Mouse (Mus musculus) stomach, postnatal 0 days (tissue): ENCODE data around the gene Cntnap5a. TPM values are rescaled to one million over a fixed set of nuclear protein-coding genes. Genes with fewer than 3 reads are reported as not detected.

ENCODE experiments used
- ATAC-seq: fragments of 200-750 bp; cut with Nextera tagmentation; 2 replicates; pipeline ENCODE4 v1.8.0; 2017; ENCODE audit not compliant: low FRiP score, low TSS enrichment
- DNase-seq: peaks from one replicate; pipeline ENCODE4 v3.0.0-alpha.2; 2016; ENCODE audit warnings: low spot score
- H3K27ac ChIP-seq: fragments of 300-500 bp; sonication (generic); replicated peaks from 2 replicates; pipeline ENCODE4 v1.5.1; 2014; ENCODE audit warnings: mild to moderate bottlenecking, control low read depth
- H3K27me3 ChIP-seq: fragments of 300-500 bp; sonication (generic); 2 replicates; pipeline ENCODE4 v1.6.1; 2014; ENCODE audit warnings: low read length; ENCODE audit not compliant: control insufficient read depth, insufficient read depth
- H3K36me3 ChIP-seq: fragments of 300-500 bp; sonication (generic); 2 replicates; pipeline ENCODE4 v1.6.1; 2014; ENCODE audit warnings: low read length, mixed read lengths; ENCODE audit not compliant: control insufficient read depth, insufficient read depth
- H3K4me1 ChIP-seq: fragments of 300-500 bp; sonication (generic); replicated peaks from 2 replicates; pipeline ENCODE4 v1.6.1; 2014; ENCODE audit warnings: antibody characterized with exemption; ENCODE audit not compliant: control insufficient read depth, insufficient read depth
- H3K4me2 ChIP-seq: fragments of 300-500 bp; sonication (generic); replicated peaks from 2 replicates; pipeline ENCODE4 v1.6.1; 2014; ENCODE audit warnings: low read depth, mild to moderate bottlenecking, control low read depth, moderate library complexity
- H3K4me3 ChIP-seq: fragments of 300-500 bp; sonication (generic); 2 replicates; pipeline ENCODE4 v1.5.1; 2014; ENCODE audit warnings: low read depth, low read length, control low read depth
- H3K9ac ChIP-seq: fragments of 300-500 bp; sonication (generic); 2 replicates; pipeline ENCODE4 v1.6.1; 2014; ENCODE audit warnings: mild to moderate bottlenecking, low read length, control low read depth, mixed read lengths
- H3K9me3 ChIP-seq: fragments of 300-500 bp; sonication (generic); 2 replicates; pipeline ENCODE4 v1.6.1; 2016; ENCODE audit warnings: low read length; ENCODE audit not compliant: control insufficient read depth
- CTCF ChIP-seq: IDR thresholded peaks from 2 replicates; pipeline ENCODE4 v1.5.1; 2016; ENCODE audit warnings: antibody characterized with exemption, low read depth, mild to moderate bottlenecking, moderate library complexity
- EP300 ChIP-seq: optimal IDR thresholded peaks from 2 replicates; pipeline ENCODE3; 2016; ENCODE audit warnings: antibody characterized with exemption
- WGBS: fragments of 180-500 bp; shearing (Covaris S2); extraction: QIAGEN DNeasy Blood & Tissue Kit; methylation state at CpG from one replicate; pipeline ENCODE4 v1.1.7; 2014; 5-methylcytosine and 5-hydroxymethylcytosine counted together
- polyA plus RNA-seq: library from polyadenylated mRNA; unstranded; fragments of >200 nt; fragmentation: Nextera tagmentation; extraction: Ambion mirVana; gene quantifications from 2 replicates; pipeline ENCODE4 v1.2.1, GENCODE M21; 2015

The Cntnap5a gene
- 0.10 and 0.12 TPM in 2 replicates for polyA plus RNA-seq

DNA sequence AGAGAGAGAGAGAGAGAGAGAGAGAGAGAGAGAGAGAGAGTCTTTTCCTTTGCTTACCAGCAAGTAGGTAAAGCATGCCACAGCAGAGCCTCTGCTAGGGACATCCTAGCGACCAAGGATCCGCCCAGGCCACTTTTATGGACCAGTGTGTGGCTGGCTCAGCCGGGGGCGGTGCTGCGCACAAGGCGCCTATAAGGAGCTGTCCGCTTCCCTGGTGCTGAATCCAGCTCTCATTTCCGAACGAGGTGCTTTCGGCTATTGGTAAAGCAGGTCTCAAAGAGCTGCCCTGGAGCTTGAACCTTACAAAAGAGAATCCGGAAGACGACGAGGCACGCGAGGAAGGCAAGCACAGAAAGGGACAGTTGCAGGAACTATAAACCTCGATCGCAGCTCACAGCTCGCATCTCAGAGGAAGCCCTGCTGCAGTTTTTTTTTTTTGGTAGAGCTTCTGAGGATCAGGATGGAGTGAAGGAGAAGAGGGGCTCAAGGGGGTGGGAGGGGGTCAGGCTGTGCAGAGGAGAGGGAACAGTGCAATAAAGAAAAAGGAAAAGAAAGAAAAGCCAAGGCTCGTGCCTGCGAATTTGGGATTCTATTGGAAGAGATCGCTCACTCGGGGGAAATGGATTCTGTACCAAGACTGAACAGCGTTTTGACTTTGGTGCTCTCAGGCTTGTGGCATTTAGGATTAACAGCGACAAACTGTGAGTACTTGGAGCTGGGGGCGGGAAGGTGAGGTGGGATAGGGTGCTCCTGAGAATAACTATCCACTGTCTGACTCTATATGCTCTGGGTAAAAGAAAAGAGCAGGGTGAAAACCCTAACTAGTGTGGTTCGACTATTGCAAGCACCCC lies at the start of gene Cntnap5a:
TSS of gene Cntnap5a (plus strand) at position 239 of the 851 bp plus-strand sequence.
- no peak within 1 kb of the TSS for H3K27ac ChIP-seq
- H3K9me3 ChIP-seq: no peaks in the 10 kb centered on the region
- DNase-seq (peak; percentile 81), ATAC-seq (peak; percentile 71; the same call in 1 of the 2 replicates)
- H3K4me2 ChIP-seq: no peak within 1 kb of the TSS
- H3K27me3 ChIP-seq: no peaks in the 10 kb centered on the region
- no peak within 1 kb of the TSS for H3K4me3 ChIP-seq
- H3K4me1 ChIP-seq: no peaks in the 10 kb centered on the region
- H3K9ac ChIP-seq: no peak within 1 kb of the TSS
- 13% methylated on average over 26 of the region's 26 CpGs for WGBS
- H3K36me3 ChIP-seq: no peaks in the 10 kb centered on the region
- TF ChIP-seq EP300 (no peak), CTCF (peak; percentile 44)

DNA sequence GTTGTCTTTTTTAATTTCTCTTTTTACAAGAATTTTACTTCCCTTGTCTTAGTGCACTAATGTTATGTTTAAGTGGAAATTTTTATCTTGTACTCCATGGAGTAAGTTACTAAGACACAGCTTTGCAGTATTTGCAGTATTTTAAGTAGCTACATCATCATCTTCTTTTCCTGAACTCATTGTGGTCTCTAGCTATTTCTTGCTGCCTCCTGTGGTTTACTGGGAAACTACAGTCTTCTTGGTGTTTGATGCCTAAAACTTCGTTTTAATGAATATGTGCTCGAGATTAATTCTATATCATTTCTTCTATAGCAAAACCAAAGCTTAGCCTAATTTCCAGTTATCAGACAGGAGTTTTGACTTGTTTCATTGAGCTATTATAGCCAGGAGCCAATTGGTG lies 37.6 kb upstream of the Cntnap5a start:
- Histone ChIP-seq H3K4me3 (no peak overlapping the region), H3K27me3 (no peaks in the 10 kb centered on the region), H3K4me1 (no peaks in the 10 kb centered on the region), H3K9ac (no peak overlapping the region), H3K27ac (no peak overlapping the region), H3K4me2 (no peak overlapping the region), H3K9me3 (no peaks in the 10 kb centered on the region), H3K36me3 (no peaks in the 10 kb centered on the region)
- no peak for DNase-seq
- ATAC-seq: no peak
- 68% methylated on average over 2 of the region's 2 CpGs for WGBS
- TF ChIP-seq CTCF: no peak
- no peak for TF ChIP-seq EP300

DNA sequence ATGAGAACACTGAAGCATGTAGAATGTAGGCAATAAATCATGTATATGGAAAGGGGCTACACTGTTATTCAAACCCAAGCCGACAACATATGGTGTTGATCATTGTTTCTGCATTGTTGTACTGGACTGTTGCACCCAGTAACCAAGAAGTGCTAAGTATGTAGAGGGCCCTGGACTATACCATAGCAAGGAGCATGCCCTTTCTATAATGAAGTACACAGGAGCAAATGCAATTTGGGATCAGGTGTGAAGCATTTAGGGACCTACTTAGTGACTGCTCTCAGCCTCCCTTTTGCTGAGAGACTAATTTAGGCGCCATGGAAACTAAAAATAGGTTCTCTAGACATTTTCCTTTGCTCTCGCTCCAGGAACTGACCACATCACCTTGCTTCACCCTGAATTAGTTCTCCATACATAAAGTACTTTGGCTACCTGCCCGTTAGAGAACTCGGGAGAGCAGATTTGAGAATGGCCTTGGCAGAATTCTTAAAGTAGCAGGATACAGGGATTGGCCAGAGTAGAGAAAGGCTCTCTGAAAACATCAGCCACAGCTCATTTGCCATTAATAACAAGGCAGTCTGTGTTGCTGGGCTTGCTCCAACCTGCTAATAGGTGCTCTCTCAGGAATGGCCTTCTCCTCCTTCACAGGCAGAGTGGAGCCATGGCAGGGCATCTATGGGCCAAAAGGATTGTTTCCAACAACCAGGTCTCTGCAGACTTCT lies 26.1 kb upstream of the Cntnap5a start:
- H3K27me3 ChIP-seq: no peaks in the 10 kb centered on the region
- no peak overlapping the region for H3K4me3 ChIP-seq
- DNase-seq (no peak), ATAC-seq (no peak)
- no peaks in the 10 kb centered on the region for H3K4me1 ChIP-seq
- H3K9ac ChIP-seq: no peak overlapping the region
- no peak overlapping the region for H3K27ac ChIP-seq
- H3K9me3 ChIP-seq: no peaks in the 10 kb centered on the region
- no peak overlapping the region for H3K4me2 ChIP-seq
- 74% methylated on average over 5 of the region's 5 CpGs for WGBS
- no peak for TF ChIP-seq EP300
- no peak for TF ChIP-seq CTCF
- no peaks in the 10 kb centered on the region for H3K36me3 ChIP-seq

DNA sequence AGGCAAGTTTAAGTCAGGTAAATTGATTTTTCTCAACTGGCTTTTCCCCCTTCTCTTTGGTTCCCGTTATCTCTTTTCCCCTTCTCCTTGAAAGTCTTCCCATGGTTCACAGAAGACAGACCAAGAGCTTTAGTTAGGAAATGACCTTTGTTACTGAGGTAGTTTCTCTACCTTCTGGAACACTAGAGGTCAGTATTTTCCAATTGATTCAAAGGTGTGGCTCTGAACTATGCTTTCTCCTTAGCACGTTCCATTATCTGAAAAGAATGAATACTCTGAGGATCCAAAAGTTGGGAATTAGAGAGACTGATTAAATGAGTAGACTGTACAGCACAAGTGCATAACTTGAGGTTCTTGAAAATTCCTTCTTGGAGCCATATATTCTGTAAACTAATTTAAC lies 1.9 kb downstream of the Cntnap5a start:
- Histone ChIP-seq H3K9me3 (no peaks in the 10 kb centered on the region), H3K36me3 (no peaks in the 10 kb centered on the region), H3K4me3 (no peak overlapping the region), H3K4me2 (no peak overlapping the region), H3K4me1 (no peaks in the 10 kb centered on the region), H3K27ac (no peak overlapping the region), H3K27me3 (no peaks in the 10 kb centered on the region), H3K9ac (no peak overlapping the region)
- ATAC-seq: no peak
- DNase-seq: no peak
- peak; percentile 61 for TF ChIP-seq CTCF
- TF ChIP-seq EP300: no peak
- 22% methylated on average over 2 of the region's 2 CpGs for WGBS

DNA sequence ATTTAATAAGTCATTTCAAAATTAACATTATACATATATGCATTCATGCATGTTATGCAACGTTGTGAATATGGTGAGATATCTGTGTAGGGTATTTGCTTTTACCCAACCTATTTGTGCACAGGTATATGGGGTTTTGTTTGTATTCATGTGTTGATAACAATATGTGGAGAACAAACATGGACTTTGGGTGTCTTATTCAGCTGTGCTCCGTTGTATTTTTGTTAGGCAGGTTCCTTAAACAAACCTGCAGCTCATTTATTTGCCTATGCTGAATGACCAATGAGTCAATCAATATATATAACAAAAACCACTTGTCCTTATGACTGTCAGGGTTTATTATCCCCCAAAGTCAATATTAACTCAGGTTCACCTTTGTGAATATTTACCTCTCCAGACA lies 15.2 kb downstream of the Cntnap5a start:
- DNase-seq: no peak

DNA sequence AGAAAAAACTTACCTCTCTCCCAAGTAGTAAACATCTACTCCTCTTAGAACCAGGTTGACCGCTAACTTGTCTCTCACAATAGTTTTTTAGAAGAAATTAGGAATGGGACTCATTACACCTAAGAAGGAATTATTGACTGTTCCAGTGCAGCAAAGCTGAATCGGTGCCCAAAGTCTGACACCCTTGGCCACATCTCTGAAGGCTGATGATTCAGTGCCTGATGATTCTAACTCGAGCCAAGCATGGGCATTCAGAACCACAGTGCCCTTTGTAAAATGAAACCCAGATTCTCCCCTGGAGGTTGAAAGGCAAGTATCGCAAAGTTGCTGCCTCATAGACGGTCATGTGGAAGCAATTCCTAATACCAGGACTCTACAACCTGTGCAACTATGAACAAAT lies 58.0 kb downstream of the Cntnap5a start:
- H3K9ac ChIP-seq: no peak overlapping the region
- no peak overlapping the region for H3K4me2 ChIP-seq
- no peak for ATAC-seq
- no peaks in the 10 kb centered on the region for H3K36me3 ChIP-seq
- H3K27ac ChIP-seq: no peak overlapping the region
- no peak for DNase-seq
- no peaks in the 10 kb centered on the region for H3K4me1 ChIP-seq
- H3K27me3 ChIP-seq: no peaks in the 10 kb centered on the region
- WGBS: 85% methylated on average over 5 of the region's 5 CpGs
- TF ChIP-seq CTCF (no peak), EP300 (no peak)
- no peaks in the 10 kb centered on the region for H3K9me3 ChIP-seq
- no peak overlapping the region for H3K4me3 ChIP-seq

More for the DNA sequence above, 15.2 kb downstream of the Cntnap5a start:
- no peak overlapping the region for H3K9ac ChIP-seq
- ATAC-seq: peak; percentile 74
- no peaks in the 10 kb centered on the region for H3K27me3 ChIP-seq
- H3K4me3 ChIP-seq: no peak overlapping the region
- WGBS: 42% methylated on average over 2 of the region's 2 CpGs
- H3K9me3 ChIP-seq: no peaks in the 10 kb centered on the region
- H3K36me3 ChIP-seq: no peaks in the 10 kb centered on the region
- TF ChIP-seq CTCF (no peak), EP300 (no peak)
- no peak overlapping the region for H3K27ac ChIP-seq
- H3K4me2 ChIP-seq: no peak overlapping the region
- no peaks in the 10 kb centered on the region for H3K4me1 ChIP-seq
